Mouse (Mus musculus) embryonic fibroblast, embryonic 13.5 days (primary cell): Measurements from ENCODE around the gene Shroom3.

ENCODE experiments used
- CTCF ChIP-seq: IDR thresholded peaks from 2 replicates; pipeline ENCODE4 v1.5.1; 2011; ENCODE audit warnings: mild to moderate bottlenecking, control low read depth, low read length, moderate library complexity, borderline replicate concordance; ENCODE audit not compliant: insufficient read depth
- POLR2A ChIP-seq: IDR thresholded peaks from 2 replicates; pipeline ENCODE4 v1.6.1; 2011; ENCODE audit warnings: low read depth, mild to moderate bottlenecking, control low read depth, low read length, moderate library complexity

GRCm38 (mm10) chr5:92895877-92896276, 212.6 kb downstream of the Shroom3 start:
- no peak for TF ChIP-seq CTCF
- TF ChIP-seq POLR2A: no peak
